Mouse (Mus musculus) liver, embryonic 14.5 days (tissue): ENCODE data around the gene Nceh1. TPM values are rescaled to one million over a fixed set of nuclear protein-coding genes. Genes with fewer than 3 reads are reported as not detected.

Experiments used
- ATAC-seq: fragments of 200-750 bp; cut with Nextera tagmentation; 2 replicates; pipeline ENCODE4 v1.8.0; 2017; ENCODE audit warnings: moderate number of reproducible peaks, mild to moderate bottlenecking, moderate library complexity; ENCODE audit not compliant: insufficient read depth
- DNase-seq, 3 experiments: peaks; one replicate each; pipeline ENCODE4 v3.0.0-alpha.2; 2012 to 2013; ENCODE audit warnings: low read depth in 3 of 3, low spot score in 3 of 3
- H3K27ac ChIP-seq: fragments of 300-500 bp; sonication (generic); 2 replicates; pipeline ENCODE4 v1.5.1; 2014; ENCODE audit warnings: moderate library complexity, mild to moderate bottlenecking, control low read depth, inconsistent platforms
- H3K27me3 ChIP-seq: fragments of 300-500 bp; sonication (generic); 2 replicates; pipeline ENCODE4 v1.6.1; 2014; ENCODE audit warnings: mild to moderate bottlenecking, low read length, moderate library complexity; ENCODE audit not compliant: control insufficient read depth, insufficient read depth
- H3K36me3 ChIP-seq: fragments of 300-500 bp; sonication (generic); replicated peaks from 2 replicates; pipeline ENCODE4 v1.6.1; 2014; ENCODE audit warnings: low read depth; ENCODE audit not compliant: control insufficient read depth, insufficient read depth
- H3K4me1 ChIP-seq, 2 experiments: fragments of 200-500 bp in 1 of 2; fragments of 300-500 bp in 1 of 2; sonication (generic) in 1 of 2; replicated peaks; 2 replicates each; pipeline ENCODE4 v1.6.1; 2012 to 2014; ENCODE audit warnings: antibody characterized with exemption in 1 of 2, inconsistent platforms in 1 of 2, low read length in 1 of 2; ENCODE audit not compliant: control insufficient read depth in 2 of 2, insufficient read depth in 2 of 2
- H3K4me2 ChIP-seq: fragments of 300-500 bp; sonication (generic); 2 replicates; pipeline ENCODE4 v1.6.1; 2014; ENCODE audit warnings: low read depth, mild to moderate bottlenecking, control low read depth, moderate library complexity
- H3K4me3 ChIP-seq, 2 experiments: fragments of 200-500 bp in 1 of 2; fragments of 300-500 bp in 1 of 2; sonication (generic) in 1 of 2; 2 replicates each; pipeline ENCODE4 v1.5.1; 2012 to 2014; ENCODE audit warnings: low read depth in 2 of 2, low read length in 2 of 2, mild to moderate bottlenecking in 2 of 2, control low read depth in 1 of 2, inconsistent platforms in 1 of 2, moderate library complexity in 1 of 2; ENCODE audit not compliant: insufficient read depth in 1 of 2
- H3K9ac ChIP-seq: fragments of 300-500 bp; sonication (generic); replicated peaks from 2 replicates; pipeline ENCODE4 v1.6.1; 2014; ENCODE audit warnings: mild to moderate bottlenecking, control low read depth, moderate library complexity
- H3K9me3 ChIP-seq: fragments of 300-500 bp; sonication (generic); 2 replicates; pipeline ENCODE4 v1.6.1; 2016; ENCODE audit warnings: low read length, mixed read lengths; ENCODE audit not compliant: control insufficient read depth
- CTCF ChIP-seq: IDR thresholded peaks from 2 replicates; pipeline ENCODE4 v1.5.1; 2016; ENCODE audit warnings: antibody characterized with exemption, low read depth, control low read depth
- EP300 ChIP-seq: IDR thresholded peaks from 2 replicates; pipeline ENCODE4 v1.6.1; 2016; ENCODE audit warnings: antibody characterized with exemption, low read depth
- WGBS: fragments of 180-500 bp; shearing (Covaris S2); extraction: QIAGEN DNeasy Blood & Tissue Kit; methylation state at CpG from one replicate; pipeline ENCODE4 v1.1.7; 2014; ENCODE audit not compliant: insufficient replicate concordance; 5-methylcytosine and 5-hydroxymethylcytosine counted together
- polyA plus RNA-seq, 2 experiments: library from polyadenylated mRNA; depleted of rRNA in 1 of 2; stranded (reverse) in 1 of 2; unstranded in 1 of 2; fragments of >200 nt; fragmentation: Nextera tagmentation in 1 of 2; extraction: Ambion mirVana in 1 of 2; gene quantifications; 2 replicates each; pipeline versions ENCODE4 v1.2.1 to v1.2.3; 2012 to 2014

The Nceh1 gene
- polyA plus RNA-seq, 2 experiments = 1.2 to 3.2 TPM

DNA sequence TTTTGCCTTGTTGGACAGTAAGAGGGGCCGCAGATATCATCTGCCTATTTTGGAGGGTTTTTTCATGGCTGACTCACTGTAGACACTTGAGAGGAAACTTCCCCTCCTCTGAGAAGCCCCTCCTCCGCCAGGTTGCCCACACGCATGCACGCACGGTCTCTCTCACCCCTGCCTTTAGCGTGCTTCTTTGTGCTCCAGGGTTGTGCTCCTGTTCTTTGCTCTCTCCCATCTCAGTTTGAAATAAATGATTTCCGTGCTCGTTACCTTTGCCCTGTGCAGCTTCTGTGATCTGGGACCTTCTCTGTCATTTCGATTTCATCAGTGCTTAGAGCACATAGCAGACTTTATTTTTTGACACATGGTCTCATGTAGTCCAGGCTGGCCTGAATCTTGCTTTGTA lies 66.3 kb downstream of the Nceh1 start:
- ATAC-seq (no peak), DNase-seq (no peak)
- H3K9ac ChIP-seq = no peak overlapping the region
- no peaks in the 10 kb centered on the region for H3K4me1 ChIP-seq
- no peaks in the 10 kb centered on the region for H3K36me3 ChIP-seq
- no peaks in the 10 kb centered on the region for H3K27me3 ChIP-seq
- TF ChIP-seq EP300 (no peak), CTCF (no peak)
- no peak overlapping the region for H3K27ac ChIP-seq
- H3K4me2 ChIP-seq = no peak overlapping the region
- WGBS = 67% methylated on average over 9 of the region's 9 CpGs
- no peaks in the 10 kb centered on the region for H3K9me3 ChIP-seq
- H3K4me3 ChIP-seq = no peak overlapping the region

DNA sequence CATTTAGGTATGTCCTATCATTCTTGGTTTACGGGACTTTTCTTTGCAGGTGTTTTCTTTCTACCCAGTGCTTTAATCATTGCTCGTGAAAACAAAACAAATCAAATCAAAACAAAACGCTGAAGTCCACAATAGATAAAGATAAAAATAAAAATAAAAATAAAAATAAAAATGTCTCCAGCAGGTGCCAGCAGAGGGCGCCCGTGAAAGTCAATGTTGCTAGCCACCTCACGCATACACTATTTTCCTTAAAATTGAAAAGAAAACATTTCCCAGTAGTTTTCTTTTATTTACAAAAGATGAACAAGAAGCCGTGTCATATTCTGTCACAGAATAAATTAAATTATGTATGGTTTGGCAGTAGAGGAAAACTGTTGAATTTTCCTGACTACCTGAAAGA lies 68.2 kb downstream of the Nceh1 start:
- no peak overlapping the region for H3K9ac ChIP-seq
- H3K27me3 ChIP-seq = no peaks in the 10 kb centered on the region
- DNase-seq (no peak), ATAC-seq (no peak)
- no peak overlapping the region for H3K4me3 ChIP-seq
- no peaks in the 10 kb centered on the region for H3K9me3 ChIP-seq
- no peak overlapping the region for H3K4me2 ChIP-seq
- H3K36me3 ChIP-seq = no peaks in the 10 kb centered on the region
- no peaks in the 10 kb centered on the region for H3K4me1 ChIP-seq
- WGBS = 25% methylated on average over 7 of the region's 7 CpGs
- TF ChIP-seq EP300 = no peak
- TF ChIP-seq CTCF = peak; percentile 21; the same call in 1 of the 2 replicates
- H3K27ac ChIP-seq = no peak overlapping the region

DNA sequence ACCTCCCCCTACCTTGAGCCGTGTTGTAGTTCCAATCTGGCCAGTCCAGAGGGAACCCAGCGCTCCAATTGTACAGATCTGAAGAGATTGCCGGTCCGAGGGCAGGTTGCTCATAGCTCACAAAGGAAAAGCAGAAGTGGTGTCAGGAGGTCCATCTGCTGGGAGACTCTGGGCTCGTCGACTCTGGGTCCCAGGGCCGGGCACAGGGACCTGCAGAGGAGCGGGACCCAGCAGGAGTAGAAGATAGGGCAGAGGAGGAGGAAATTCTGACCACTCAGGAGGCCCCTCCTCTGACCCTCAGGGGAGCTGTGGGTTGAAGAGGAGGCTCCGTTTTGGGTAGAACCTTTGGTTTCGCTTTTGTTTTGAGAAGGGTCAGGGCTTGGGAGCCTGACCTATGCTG lies 75.7 kb downstream of the Nceh1 start:
- no peaks in the 10 kb centered on the region for H3K36me3 ChIP-seq
- no peak for TF ChIP-seq EP300
- TF ChIP-seq CTCF = no peak
- ATAC-seq = no peak
- H3K27ac ChIP-seq = no peak overlapping the region
- 30% methylated on average over 10 of the region's 10 CpGs for WGBS
- no peak overlapping the region; a peak in 1 of 4 replicates for H3K4me3 ChIP-seq
- H3K27me3 ChIP-seq = no peaks in the 10 kb centered on the region
- H3K4me2 ChIP-seq = 0 out of 2 replicates have a peak overlapping the region, but pooled peaks have one; percentile 15
- no peaks in the 10 kb centered on the region for H3K4me1 ChIP-seq
- no peaks in the 10 kb centered on the region for H3K9me3 ChIP-seq
- no peak overlapping the region for H3K9ac ChIP-seq
- no peak for DNase-seq

DNA sequence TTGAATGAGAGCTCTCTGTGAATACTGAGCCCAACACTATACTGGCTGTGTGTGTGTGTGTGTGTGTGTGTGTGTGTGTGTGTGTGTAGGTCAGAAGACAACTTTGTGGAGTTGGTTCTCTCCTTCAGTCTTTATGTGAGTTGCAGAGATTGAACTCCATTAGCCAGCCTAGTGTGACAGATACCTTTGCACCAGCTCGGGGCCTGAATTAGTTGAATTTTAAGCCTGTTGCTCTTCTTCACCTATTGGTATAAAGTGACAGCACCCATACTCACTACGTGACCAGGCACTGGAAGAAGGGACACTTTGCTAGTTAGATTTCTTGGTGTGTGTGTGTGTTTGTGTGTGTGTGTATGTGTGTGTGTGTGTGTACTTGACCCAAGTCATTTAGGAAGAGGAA lies 77.6 kb downstream of the Nceh1 start:
- H3K4me2 ChIP-seq = no peak overlapping the region
- H3K27ac ChIP-seq = no peak overlapping the region
- H3K27me3 ChIP-seq = no peaks in the 10 kb centered on the region
- DNase-seq (no peak), ATAC-seq (no peak)
- no peaks in the 10 kb centered on the region for H3K4me1 ChIP-seq
- H3K9ac ChIP-seq = no peak overlapping the region
- 61% methylated on average over 2 of the region's 2 CpGs for WGBS
- no peaks in the 10 kb centered on the region for H3K9me3 ChIP-seq
- H3K36me3 ChIP-seq = no peaks in the 10 kb centered on the region
- H3K4me3 ChIP-seq = no peak overlapping the region
- no peak for TF ChIP-seq CTCF
- TF ChIP-seq EP300 = no peak

DNA sequence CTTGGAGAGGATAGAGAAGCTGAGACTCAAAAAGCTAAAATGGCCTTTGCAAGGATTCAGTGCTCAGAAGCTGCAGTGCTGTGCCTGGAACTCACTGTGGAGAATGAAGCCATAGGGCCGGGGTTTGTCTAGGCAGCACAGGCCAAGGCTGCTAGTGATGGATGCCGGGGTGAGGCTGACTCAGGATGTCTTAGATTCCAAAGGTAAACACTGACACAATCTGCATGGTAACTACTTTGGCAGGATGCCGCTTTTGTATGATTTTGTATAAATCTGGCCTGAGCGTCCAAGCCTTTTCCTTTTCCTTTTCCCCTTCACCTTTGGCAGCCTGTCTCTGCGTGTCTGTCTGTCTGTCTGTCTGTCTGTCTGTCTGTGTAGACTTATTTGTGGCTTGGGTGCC lies 84.6 kb downstream of the Nceh1 start:
- Histone ChIP-seq H3K9ac (no peak overlapping the region), H3K36me3 (no peaks in the 10 kb centered on the region), H3K4me2 (no peak overlapping the region), H3K27me3 (no peaks in the 10 kb centered on the region), H3K4me3 (no peak overlapping the region), H3K27ac (no peak overlapping the region), H3K4me1 (no peaks in the 10 kb centered on the region; a peak in 1 of 4 replicates), H3K9me3 (no peaks in the 10 kb centered on the region)
- 64% methylated on average over 5 of the region's 5 CpGs for WGBS
- TF ChIP-seq CTCF (no peak), EP300 (no peak)
- ATAC-seq (no peak), DNase-seq (no peak)
